Mouse (Mus musculus) liver, embryonic 14.5 days (tissue): Measurements from ENCODE around the gene Iqsec1.

Source experiments
- CTCF ChIP-seq: IDR thresholded peaks from 2 replicates; pipeline ENCODE4 v1.5.1; 2016; ENCODE audit warnings: antibody characterized with exemption, low read depth, control low read depth
- EP300 ChIP-seq: IDR thresholded peaks from 2 replicates; pipeline ENCODE4 v1.6.1; 2016; ENCODE audit warnings: antibody characterized with exemption, low read depth

DNA sequence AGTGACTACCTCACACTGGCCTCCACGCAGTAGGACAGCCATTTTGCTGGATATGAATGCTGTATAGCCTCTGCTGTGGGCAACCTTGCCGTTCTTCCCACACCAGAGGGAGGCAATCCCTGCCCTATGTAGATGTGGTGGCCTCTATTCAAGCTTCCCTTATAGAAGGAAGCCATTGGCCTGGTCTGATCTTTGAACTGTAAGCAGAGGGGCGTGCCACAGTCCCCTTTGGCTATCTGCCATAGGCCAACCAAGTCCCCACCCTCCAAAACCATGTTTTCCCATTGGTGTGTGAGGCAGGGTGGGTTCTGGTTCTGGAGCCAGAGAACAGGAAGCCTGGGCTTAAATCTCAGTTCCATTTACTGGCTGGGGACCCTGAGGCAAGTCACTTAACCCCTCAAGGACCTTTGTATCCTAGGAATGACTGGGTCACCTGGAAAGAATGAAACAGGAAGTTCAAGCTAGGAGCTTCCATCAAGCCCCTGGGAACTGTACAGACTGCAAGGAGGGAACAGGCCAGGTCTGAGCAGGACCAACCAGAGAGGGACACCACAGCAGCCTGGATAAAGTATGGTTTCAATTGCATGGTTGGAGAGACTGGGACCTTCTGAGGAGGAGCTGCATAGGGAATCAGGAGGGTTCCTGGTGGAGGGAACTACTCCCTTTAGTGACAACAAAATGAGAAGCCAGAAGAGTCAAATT, 304.5 kb downstream of the Iqsec1 start:
- TF ChIP-seq CTCF (no peak), EP300 (no peak)
